Mouse (Mus musculus) CH12.LX (cell line): Measurements from ENCODE around the gene Cchcr1. TPM values are rescaled to one million over a fixed set of nuclear protein-coding genes. Genes with fewer than 3 reads are reported as not detected.

Source experiments
- DNase-seq: peaks from one replicate; pipeline ENCODE4 v3.0.0-alpha.2; 2013; ENCODE audit errors: extremely low read depth
- H3K27ac ChIP-seq: 2 replicates; pipeline ENCODE4 v1.5.1; 2012; ENCODE audit warnings: low read depth, mild to moderate bottlenecking, control low read depth, moderate library complexity; ENCODE audit not compliant: insufficient read depth
- H3K27me3 ChIP-seq: replicated peaks from 2 replicates; pipeline ENCODE3; 2012; ENCODE audit warnings: inconsistent platforms
- H3K36me3 ChIP-seq, 2 experiments: replicated peaks in 1 of 2; 2 replicates each; pipeline versions ENCODE3 to v1.6.1; 2012; ENCODE audit warnings: inconsistent platforms in 1 of 2, low read length in 1 of 2, mild to moderate bottlenecking in 1 of 2, mixed read lengths in 1 of 2, moderate library complexity in 1 of 2; ENCODE audit not compliant: control insufficient read depth in 1 of 2, insufficient read depth in 1 of 2
- H3K4me1 ChIP-seq, 2 experiments: 2 replicates each; pipeline ENCODE4 v1.6.1; 2012; ENCODE audit warnings: inconsistent platforms in 1 of 2, moderate library complexity in 1 of 2; ENCODE audit not compliant: insufficient read depth in 2 of 2, control insufficient read depth in 1 of 2
- H3K4me2 ChIP-seq: 2 replicates; pipeline ENCODE4 v1.6.1; 2012; ENCODE audit warnings: low read depth, mild to moderate bottlenecking, control low read depth; ENCODE audit not compliant: poor library complexity, insufficient read depth, severe bottlenecking
- H3K4me3 ChIP-seq, 3 experiments: fragments of 150-350 bp in 1 of 3; sonication (generic) in 1 of 3; replicated peaks in 1 of 3; 2 replicates each; pipeline versions ENCODE3 to v1.5.1; 2011 to 2012; ENCODE audit warnings: low read depth in 2 of 3, low read length in 2 of 3, mild to moderate bottlenecking in 2 of 3, moderate library complexity in 2 of 3, control low read depth in 1 of 3, improper control_type of control experiment in 1 of 3, inconsistent platforms in 1 of 3, mixed read lengths in 1 of 3; ENCODE audit not compliant: poor library complexity in 1 of 3
- H3K79me2 ChIP-seq: replicated peaks from 2 replicates; pipeline ENCODE4 v1.6.1; 2012; ENCODE audit warnings: mild to moderate bottlenecking, moderate library complexity; ENCODE audit not compliant: control insufficient read depth, poor library complexity, insufficient read depth, severe bottlenecking; ENCODE audit errors: extremely low read depth
- H3K9ac ChIP-seq: 2 replicates; pipeline ENCODE4 v1.6.1; 2012; ENCODE audit warnings: low read depth, mild to moderate bottlenecking, control low read depth, moderate library complexity; ENCODE audit not compliant: insufficient read depth
- H3K9me3 ChIP-seq: replicated peaks from 2 replicates; pipeline ENCODE3; 2012; ENCODE audit warnings: low read length, inconsistent platforms, mixed read lengths
- CHD1 ChIP-seq: IDR thresholded peaks from 2 replicates; pipeline ENCODE4 v1.6.1; 2012; ENCODE audit warnings: low read depth, low read length, improper control_type of control experiment, inconsistent platforms
- CTCF ChIP-seq, 2 experiments: IDR thresholded peaks in 1 of 2; conservative IDR thresholded peaks in 1 of 2; 2 replicates each; pipeline ENCODE4 v1.5.1; 2011 to 2012; ENCODE audit warnings: low read depth in 2 of 2, low read length in 2 of 2, improper control_type of control experiment in 1 of 2, inconsistent platforms in 1 of 2, mild to moderate bottlenecking in 1 of 2, moderate library complexity in 1 of 2
- E2F4 ChIP-seq: IDR thresholded peaks from 2 replicates; pipeline ENCODE4 v1.6.1; 2011; ENCODE audit warnings: low read depth, low read length, improper control_type of control experiment; ENCODE audit not compliant: insufficient replicate concordance
- EP300 ChIP-seq: IDR thresholded peaks from 2 replicates; pipeline ENCODE4 v1.6.1; 2011; ENCODE audit warnings: low read length, improper control_type of control experiment
- GABPA ChIP-seq: IDR thresholded peaks from 2 replicates; pipeline ENCODE4 v1.6.1; 2012; ENCODE audit warnings: low read depth, low read length, improper control_type of control experiment, inconsistent platforms; ENCODE audit not compliant: insufficient replicate concordance
- IRF4 ChIP-seq: IDR thresholded peaks from 2 replicates; pipeline ENCODE4 v1.6.1; 2014; ENCODE audit warnings: low read depth, mild to moderate bottlenecking, inconsistent platforms, low read length, improper control_type of control experiment
- JUN ChIP-seq: IDR thresholded peaks from 2 replicates; pipeline ENCODE4 v1.6.1; 2011; ENCODE audit warnings: low read depth, mild to moderate bottlenecking, low read length, improper control_type of control experiment, moderate library complexity; ENCODE audit not compliant: insufficient read depth
- MAFK ChIP-seq: IDR thresholded peaks from 2 replicates; pipeline ENCODE4 v1.6.1; 2011; ENCODE audit warnings: low read length, improper control_type of control experiment; ENCODE audit not compliant: insufficient replicate concordance
- PAX5 ChIP-seq: IDR thresholded peaks from 2 replicates; pipeline ENCODE4 v1.6.1; 2012; ENCODE audit warnings: low read length, inconsistent platforms, mixed read lengths
- POLR2A ChIP-seq: IDR thresholded peaks from 2 replicates; pipeline ENCODE4 v1.6.1; 2011; ENCODE audit warnings: low read depth, mild to moderate bottlenecking, improper control_type of control experiment, low read length
- POLR2AphosphoS2 ChIP-seq: IDR thresholded peaks from 2 replicates; pipeline ENCODE4 v1.6.1; 2011; ENCODE audit warnings: low read depth, low read length, improper control_type of control experiment
- RAD21 ChIP-seq: IDR thresholded peaks from 2 replicates; pipeline ENCODE4 v1.6.1; 2011; ENCODE audit warnings: low read depth, mild to moderate bottlenecking, low read length, improper control_type of control experiment, moderate library complexity
- RCOR1 ChIP-seq: conservative IDR thresholded peaks from 2 replicates; pipeline ENCODE4 v1.6.1; 2012; ENCODE audit warnings: low read depth, mild to moderate bottlenecking, inconsistent platforms, low read length, improper control_type of control experiment
- TBP ChIP-seq: conservative IDR thresholded peaks from 2 replicates; pipeline ENCODE4 v1.6.1; 2011; ENCODE audit warnings: low read depth, low read length, improper control_type of control experiment
- USF1 ChIP-seq: IDR thresholded peaks from 2 replicates; pipeline ENCODE4 v1.6.1; 2014; ENCODE audit warnings: low read depth, mild to moderate bottlenecking, inconsistent platforms, low read length, improper control_type of control experiment
- USF2 ChIP-seq: conservative IDR thresholded peaks from 2 replicates; pipeline ENCODE4 v1.6.1; 2011; ENCODE audit warnings: low read depth, low read length, improper control_type of control experiment
- ZC3H11A ChIP-seq: IDR thresholded peaks from 2 replicates; pipeline ENCODE4 v1.6.1; 2012; ENCODE audit warnings: low read depth, mild to moderate bottlenecking, inconsistent platforms, low read length, improper control_type of control experiment
- ZKSCAN1 ChIP-seq: IDR thresholded peaks from 2 replicates; pipeline ENCODE4 v1.6.1; 2012; ENCODE audit warnings: low read depth, inconsistent platforms, low read length, improper control_type of control experiment, borderline replicate concordance
- ZMIZ1 ChIP-seq: IDR thresholded peaks from 2 replicates; pipeline ENCODE4 v1.6.1; 2012; ENCODE audit warnings: low read depth, mild to moderate bottlenecking, inconsistent platforms, low read length, improper control_type of control experiment
- ZNF384 ChIP-seq: IDR thresholded peaks from 2 replicates; pipeline ENCODE4 v1.6.1; 2012; ENCODE audit warnings: low read depth, low read length, improper control_type of control experiment, inconsistent platforms
- dilution Hi-C: fragments of 300-500 bp; cut with MboI; formaldehyde crosslinking; loops from 2 replicates; pipeline ENCODE4 v1.14.3; 2020; ENCODE audit warnings: low sequenced_read_pairs; ENCODE audit not compliant: extremely low pct_unique_long_range_greater_than_20kb, extremely low pct_ligation_motif_present
- in situ Hi-C: fragments of 300-500 bp; cut with MboI; formaldehyde crosslinking; loops from 3 replicates; pipeline ENCODE4 v1.14.3; 2019; ENCODE audit warnings: low sequenced_read_pairs, low pct_ligation_motif_present, low pct_unique_long_range_greater_than_20kb, mixed read lengths
- polyA plus RNA-seq: library from polyadenylated mRNA; unstranded; fragments of >175 nt; gene quantifications from 2 replicates; pipeline ENCODE4 v1.2.1, GENCODE M21; 2012; ENCODE audit warnings: low read depth; ENCODE audit not compliant: insufficient read length
- total RNA-seq, 2 experiments: library from RNA; depleted of rRNA; stranded (reverse); fragments of 300-350 nt in 1 of 2; fragments of >200 nt in 1 of 2; gene quantifications; 2 replicates each; pipeline ENCODE4 v1.2.3; 2012 to 2014

Gene Cchcr1
- total and polyA plus RNA-seq, 3 experiments: 5.2 to 13.0 (median 11.3) TPM

DNA sequence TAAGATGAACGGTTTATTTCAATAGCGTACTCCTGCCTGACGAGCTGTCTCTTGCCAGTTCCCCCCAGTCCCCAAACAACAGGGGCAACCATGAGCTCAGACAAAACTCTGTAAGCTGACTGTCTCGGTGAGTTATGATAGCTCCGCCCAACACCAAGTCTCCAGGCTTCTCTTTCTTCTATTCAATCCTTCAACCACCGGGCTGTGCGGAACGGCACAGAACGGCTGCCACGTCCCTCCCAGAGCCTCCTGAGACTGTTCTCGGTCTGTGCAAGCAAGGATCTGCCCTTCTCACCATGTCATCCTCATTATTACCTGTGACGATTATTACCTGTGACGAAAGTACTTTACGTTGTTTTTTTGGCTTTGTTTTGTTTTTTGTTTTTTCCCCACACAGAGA, 53.9 kb downstream of the Cchcr1 start:
- in situ Hi-C loops: no loop called here
- H3K4me3 ChIP-seq: no peak overlapping the region

DNA sequence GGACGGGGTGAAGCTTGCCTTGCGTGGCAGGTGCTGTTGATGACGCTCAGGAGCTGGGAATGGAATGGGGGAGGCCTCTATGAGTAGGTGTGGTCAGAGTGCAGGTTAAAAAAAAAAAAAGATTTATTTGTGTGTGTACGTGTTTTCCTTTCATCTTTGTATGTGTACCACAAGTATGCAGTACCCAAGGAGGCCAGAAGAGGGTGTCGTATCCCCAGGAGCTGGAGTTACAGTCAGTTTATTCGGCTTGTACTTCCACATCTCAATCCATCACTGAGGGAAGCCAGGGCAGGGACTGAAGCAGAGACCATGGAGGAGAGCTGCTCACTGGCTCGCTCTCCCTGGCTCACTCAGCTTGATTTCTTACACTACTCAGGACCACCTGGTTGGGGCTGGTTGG, 54.6 kb downstream of the Cchcr1 start:
- DNase-seq: no peak
- TF ChIP-seq GABPA: no peak
- TF ChIP-seq RAD21: no peak
- TF ChIP-seq TBP: no peak
- TF ChIP-seq JUN: no peak
- TF ChIP-seq RCOR1: no peak
- TF ChIP-seq EP300: no peak
- no peak for TF ChIP-seq ZMIZ1
- TF ChIP-seq IRF4: no peak
- TF ChIP-seq ZNF384: no peak
- TF ChIP-seq E2F4: no peak
- peaks cover 21% of the 10 kb centered on the region for H3K27me3 ChIP-seq
- no peaks in the 10 kb centered on the region for H3K36me3 ChIP-seq
- H3K4me3 ChIP-seq: no peak overlapping the region
- no peak overlapping the region for H3K27ac ChIP-seq
- dilution Hi-C loops (no loop called here), in situ Hi-C loops (no loop called here)
- H3K9me3 ChIP-seq: peaks cover 9% of the 10 kb centered on the region
- no peak overlapping the region for H3K4me2 ChIP-seq
- peaks cover 0 to 8% of the 10 kb centered on the region in 2 experiments; a peak in 2 of 4 replicates for H3K4me1 ChIP-seq
- H3K9ac ChIP-seq: no peak overlapping the region
- no peaks in the 10 kb centered on the region for H3K79me2 ChIP-seq

More for the DNA sequence above, 53.9 kb downstream of the Cchcr1 start:
- no peaks in the 10 kb centered on the region for H3K36me3 ChIP-seq
- peaks cover 9% of the 10 kb centered on the region for H3K9me3 ChIP-seq
- DNase-seq: no peak
- H3K4me2 ChIP-seq: no peak overlapping the region
- no peak for TF ChIP-seq ZC3H11A
- TF ChIP-seq USF2: no peak
- no peak for TF ChIP-seq MAFK
- TF ChIP-seq PAX5: no peak
- TF ChIP-seq ZKSCAN1: no peak
- no peak for TF ChIP-seq USF1
- TF ChIP-seq POLR2AphosphoS2: no peak
- TF ChIP-seq RCOR1: no peak
- no peak for TF ChIP-seq ZNF384
- TF ChIP-seq JUN: no peak
- TF ChIP-seq CTCF (conservative IDR thresholded peaks at IDR 0.05 in 1 of 2, IDR thresholded peaks at IDR 0.05 in 1 of 2; ENCODE audit: low read depth in 2 of 2, low read length in 2 of 2): no peak
- TF ChIP-seq POLR2A: no peak
- no peak for TF ChIP-seq CHD1
- TF ChIP-seq RAD21: no peak
- TF ChIP-seq, all 38 proteins: peak for 0
- dilution Hi-C loops: no loop called here
- no peak overlapping the region for H3K27ac ChIP-seq
- H3K9ac ChIP-seq: no peak overlapping the region
- H3K4me1 ChIP-seq: peaks cover 0 to 7% of the 10 kb centered on the region in 2 experiments; a peak in 2 of 4 replicates
- peaks cover 24% of the 10 kb centered on the region for H3K27me3 ChIP-seq
- H3K79me2 ChIP-seq: no peaks in the 10 kb centered on the region
